Mouse (Mus musculus): Measurements from ENCODE around the gene Ppp6r3. TPM values are rescaled to one million over a fixed set of nuclear protein-coding genes. Genes with fewer than 3 reads are reported as not detected.
"Not testable (repeated sequence)": the region's sequence is repeated elsewhere in the genome, so short reads cannot be mapped to it uniquely, and the experiment has no call there.

Ppp6r3 gene
- total RNA-seq, 1 experiment = 104 TPM

DNA sequence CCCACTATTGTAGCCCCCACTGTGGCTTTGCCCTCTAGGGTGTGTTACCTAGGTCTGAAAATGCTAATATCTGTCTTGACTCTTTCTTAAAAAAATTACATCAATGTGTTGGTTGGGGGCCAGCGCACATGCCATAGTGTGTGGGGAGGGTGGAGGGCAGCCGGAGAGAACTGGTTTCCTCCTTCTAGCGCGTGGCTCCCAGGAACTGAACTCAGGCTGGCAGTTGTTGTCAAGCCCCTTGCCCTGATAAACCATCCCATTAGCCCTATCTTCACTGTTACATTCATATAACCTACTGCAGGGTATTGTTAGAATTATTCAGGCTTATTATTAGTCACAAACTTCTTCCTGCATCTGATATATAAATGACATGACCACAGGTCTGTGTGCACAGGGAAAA lies 14.4 kb upstream of the Ppp6r3 start:
- in situ Hi-C loops (cut with MboI; ENCODE audit: low sequenced_read_pairs in 2 of 2, unreplicated experiment in 2 of 2) = no loop called here
- Histone ChIP-seq H3K9ac (ENCODE audit: insufficient read depth, low read depth, low read length, poor library complexity, severe bottlenecking) (no peak overlapping the region), H3K9me3 (ENCODE audit: control insufficient read depth, insufficient read depth, low read depth, low read length) (no peaks in the 10 kb centered on the region), H3K4me3 (ENCODE audit: insufficient read depth in 1 of 2, low read depth in 1 of 2, low read length in 2 of 2, poor library complexity in 1 of 2, severe bottlenecking in 1 of 2) (no peak overlapping the region), H3K4me1 (ENCODE audit: control insufficient read depth in 2 of 2, insufficient read depth in 2 of 2, low read length in 2 of 2, poor library complexity in 1 of 2) (peaks cover 0 to 3% of the 10 kb centered on the region in 2 experiments; a peak in 1 of 4 replicates), H3K36me3 (ENCODE audit: control insufficient read depth, insufficient read depth, low read length, poor library complexity, severe bottlenecking) (peaks cover 39% of the 10 kb centered on the region; the same call in 1 of the 2 replicates), H3K27ac (ENCODE audit: insufficient read depth, low read depth, low read length, poor library complexity, severe bottlenecking) (no peak overlapping the region)
- TF ChIP-seq ZC3H11A (IDR thresholded peaks at IDR 0.05; ENCODE audit: borderline replicate concordance, low read depth, low read length) = no peak
- no peak for TF ChIP-seq MAFK (IDR thresholded peaks at IDR 0.05; ENCODE audit: insufficient read depth, low read depth, low read length)
- TF ChIP-seq ZNF384 (IDR thresholded peaks at IDR 0.05; ENCODE audit: low read depth, low read length) = no peak
- no peak for TF ChIP-seq HCFC1 (IDR thresholded peaks at IDR 0.05; ENCODE audit: borderline replicate concordance, insufficient read depth, low read length)
- TF ChIP-seq CHD2 (IDR thresholded peaks at IDR 0.05; ENCODE audit: low read depth, low read length) = no peak
- DNase-seq (ENCODE audit: low read depth, low spot score) = no peak

DNA sequence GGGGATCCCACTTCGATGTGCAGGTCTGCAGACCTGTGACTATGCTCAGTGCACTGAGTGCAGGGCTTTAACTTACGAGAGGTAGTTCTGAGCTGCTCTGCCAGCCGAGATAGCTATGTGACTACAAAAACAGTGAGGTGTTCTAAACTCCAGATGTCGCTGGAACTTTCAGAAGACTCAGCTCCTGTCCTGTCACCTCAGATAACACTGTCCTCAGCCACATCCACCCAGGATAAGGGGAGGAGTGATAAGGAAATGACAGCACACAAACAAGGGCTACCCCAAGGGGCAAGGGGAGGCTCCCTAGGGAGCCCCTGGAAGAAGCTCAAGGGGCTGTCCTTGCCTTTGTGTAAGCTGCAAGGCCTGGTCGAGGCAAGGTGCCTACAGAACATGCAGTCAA lies 14.0 kb upstream of the Ppp6r3 start:
- H3K4me1 ChIP-seq (ENCODE audit: control insufficient read depth in 2 of 2, insufficient read depth in 2 of 2, low read length in 2 of 2, poor library complexity in 1 of 2) = peaks cover 0 to 3% of the 10 kb centered on the region in 2 experiments; a peak in 1 of 4 replicates
- in situ Hi-C loops (cut with MboI; ENCODE audit: low sequenced_read_pairs in 2 of 2, unreplicated experiment in 2 of 2) = no loop called here
- no peak for TF ChIP-seq CHD2 (IDR thresholded peaks at IDR 0.05; ENCODE audit: low read depth, low read length)
- TF ChIP-seq ZNF384 (IDR thresholded peaks at IDR 0.05; ENCODE audit: low read depth, low read length) = no peak
- TF ChIP-seq MAFK (IDR thresholded peaks at IDR 0.05; ENCODE audit: insufficient read depth, low read depth, low read length) = no peak
- TF ChIP-seq HCFC1 (IDR thresholded peaks at IDR 0.05; ENCODE audit: borderline replicate concordance, insufficient read depth, low read length) = no peak
- no peak for TF ChIP-seq ZC3H11A (IDR thresholded peaks at IDR 0.05; ENCODE audit: borderline replicate concordance, low read depth, low read length)
- H3K9ac ChIP-seq (ENCODE audit: insufficient read depth, low read depth, low read length, poor library complexity, severe bottlenecking) = no peak overlapping the region
- no peak for DNase-seq (ENCODE audit: low read depth, low spot score)
- H3K9me3 ChIP-seq (ENCODE audit: control insufficient read depth, insufficient read depth, low read depth, low read length) = no peaks in the 10 kb centered on the region
- H3K27ac ChIP-seq (ENCODE audit: insufficient read depth, low read depth, low read length, poor library complexity, severe bottlenecking) = no peak overlapping the region
- H3K36me3 ChIP-seq (ENCODE audit: control insufficient read depth, insufficient read depth, low read length, poor library complexity, severe bottlenecking) = peaks cover 38% of the 10 kb centered on the region; the same call in 1 of the 2 replicates
- H3K4me3 ChIP-seq (ENCODE audit: insufficient read depth in 1 of 2, low read depth in 1 of 2, low read length in 2 of 2, poor library complexity in 1 of 2, severe bottlenecking in 1 of 2) = no peak overlapping the region

DNA sequence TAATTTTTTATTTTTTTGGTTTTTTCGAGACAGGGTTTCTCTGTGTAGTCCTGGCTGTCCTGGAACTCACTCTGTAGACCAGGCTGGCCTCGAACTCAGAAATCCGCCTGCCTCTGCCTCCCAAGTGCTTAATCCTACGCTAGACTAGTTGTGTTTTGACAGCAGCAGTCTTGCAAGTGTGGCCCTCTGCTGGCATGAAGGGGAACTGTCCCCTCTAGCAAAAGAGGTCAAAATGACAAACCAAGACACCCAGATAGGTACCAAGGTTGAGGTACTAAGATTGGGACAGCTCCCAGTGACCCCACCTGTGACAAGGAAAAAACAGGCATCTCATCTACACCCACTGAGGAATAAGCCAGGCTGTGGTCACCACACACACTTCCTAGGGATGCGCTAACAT lies 12.2 kb upstream of the Ppp6r3 start:
- H3K4me1 ChIP-seq (ENCODE audit: control insufficient read depth in 2 of 2, insufficient read depth in 2 of 2, low read length in 2 of 2, poor library complexity in 1 of 2); H3K9ac ChIP-seq (ENCODE audit: insufficient read depth, low read depth, low read length, poor library complexity, severe bottlenecking); in situ Hi-C loops (cut with MboI; ENCODE audit: low sequenced_read_pairs in 2 of 2, unreplicated experiment in 2 of 2); H3K9me3 ChIP-seq (ENCODE audit: control insufficient read depth, insufficient read depth, low read depth, low read length); DNase-seq (ENCODE audit: low read depth, low spot score); H3K27ac ChIP-seq (ENCODE audit: insufficient read depth, low read depth, low read length, poor library complexity, severe bottlenecking); H3K4me3 ChIP-seq (ENCODE audit: insufficient read depth in 1 of 2, low read depth in 1 of 2, low read length in 2 of 2, poor library complexity in 1 of 2, severe bottlenecking in 1 of 2): not testable (repeated sequence)
- H3K36me3 ChIP-seq (ENCODE audit: control insufficient read depth, insufficient read depth, low read length, poor library complexity, severe bottlenecking) = peaks cover 28% of the 10 kb centered on the region; the same call in 1 of the 2 replicates

DNA sequence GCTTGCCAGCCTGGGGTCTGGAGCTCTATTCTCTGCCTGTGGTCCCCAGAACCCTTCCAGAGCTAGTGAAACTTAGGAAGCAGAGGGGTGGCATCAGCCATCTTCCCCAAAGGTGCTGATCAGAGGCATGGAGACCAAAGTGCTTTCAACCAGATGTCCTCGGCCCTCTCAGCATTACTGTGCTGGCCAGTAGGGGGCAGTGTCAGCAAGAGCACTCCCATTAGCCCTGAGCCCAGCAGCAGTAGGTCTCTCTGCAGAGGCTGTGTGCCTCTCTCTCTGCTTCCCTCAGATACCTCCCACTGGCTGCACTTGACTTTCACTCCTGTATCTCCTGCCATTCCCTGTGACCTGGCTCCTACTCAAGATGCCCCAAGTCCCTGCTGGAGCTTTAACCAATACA lies 11.0 kb upstream of the Ppp6r3 start:
- Histone ChIP-seq H3K9ac (ENCODE audit: insufficient read depth, low read depth, low read length, poor library complexity, severe bottlenecking) (no peak overlapping the region), H3K36me3 (ENCODE audit: control insufficient read depth, insufficient read depth, low read length, poor library complexity, severe bottlenecking) (peaks cover 28% of the 10 kb centered on the region; the same call in 1 of the 2 replicates), H3K4me3 (ENCODE audit: insufficient read depth in 1 of 2, low read depth in 1 of 2, low read length in 2 of 2, poor library complexity in 1 of 2, severe bottlenecking in 1 of 2) (no peak overlapping the region), H3K4me1 (ENCODE audit: control insufficient read depth in 2 of 2, insufficient read depth in 2 of 2, low read length in 2 of 2, poor library complexity in 1 of 2) (peaks cover 0 to 3% of the 10 kb centered on the region in 2 experiments; a peak in 1 of 4 replicates), H3K27ac (ENCODE audit: insufficient read depth, low read depth, low read length, poor library complexity, severe bottlenecking) (no peak overlapping the region), H3K9me3 (ENCODE audit: control insufficient read depth, insufficient read depth, low read depth, low read length) (no peaks in the 10 kb centered on the region)
- no peak for TF ChIP-seq ZC3H11A (IDR thresholded peaks at IDR 0.05; ENCODE audit: borderline replicate concordance, low read depth, low read length)
- TF ChIP-seq CHD2 (IDR thresholded peaks at IDR 0.05; ENCODE audit: low read depth, low read length) = no peak
- TF ChIP-seq ZNF384 (IDR thresholded peaks at IDR 0.05; ENCODE audit: low read depth, low read length) = no peak
- no peak for TF ChIP-seq HCFC1 (IDR thresholded peaks at IDR 0.05; ENCODE audit: borderline replicate concordance, insufficient read depth, low read length)
- no peak for TF ChIP-seq MAFK (IDR thresholded peaks at IDR 0.05; ENCODE audit: insufficient read depth, low read depth, low read length)
- DNase-seq (ENCODE audit: low read depth, low spot score) = no peak
- in situ Hi-C loops (cut with MboI; ENCODE audit: low sequenced_read_pairs in 2 of 2, unreplicated experiment in 2 of 2) = no loop called here

DNA sequence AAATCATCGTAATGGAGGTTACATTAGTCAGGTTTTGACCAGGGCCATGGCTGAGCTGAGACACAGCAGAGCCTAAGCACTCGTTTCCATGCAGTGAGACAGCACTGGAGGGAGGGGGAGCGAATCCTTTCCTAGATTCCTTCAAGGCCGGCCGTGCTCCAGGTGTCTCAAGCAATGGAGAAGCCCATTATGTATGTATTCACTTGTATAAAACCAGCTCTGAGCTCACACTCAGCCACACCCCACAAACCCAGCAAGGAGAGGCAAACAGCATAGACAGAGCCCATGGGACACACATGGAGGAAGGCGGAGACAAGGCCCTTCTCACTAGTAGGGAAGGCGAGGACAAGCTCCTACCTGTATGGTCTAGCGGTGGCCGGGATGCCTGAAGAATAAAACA lies 10.5 kb upstream of the Ppp6r3 start:
- DNase-seq (ENCODE audit: low read depth, low spot score) = no peak

More for the DNA sequence above, 10.5 kb upstream of the Ppp6r3 start:
- H3K9ac ChIP-seq (ENCODE audit: insufficient read depth, low read depth, low read length, poor library complexity, severe bottlenecking) = no peak overlapping the region
- TF ChIP-seq CHD2 (IDR thresholded peaks at IDR 0.05; ENCODE audit: low read depth, low read length) = no peak
- TF ChIP-seq ZC3H11A (IDR thresholded peaks at IDR 0.05; ENCODE audit: borderline replicate concordance, low read depth, low read length) = no peak
- TF ChIP-seq MAFK (IDR thresholded peaks at IDR 0.05; ENCODE audit: insufficient read depth, low read depth, low read length) = no peak
- TF ChIP-seq HCFC1 (IDR thresholded peaks at IDR 0.05; ENCODE audit: borderline replicate concordance, insufficient read depth, low read length) = no peak
- no peak for TF ChIP-seq ZNF384 (IDR thresholded peaks at IDR 0.05; ENCODE audit: low read depth, low read length)
- H3K36me3 ChIP-seq (ENCODE audit: control insufficient read depth, insufficient read depth, low read length, poor library complexity, severe bottlenecking) = peaks cover 24% of the 10 kb centered on the region; the same call in 1 of the 2 replicates
- no peaks in the 10 kb centered on the region for H3K9me3 ChIP-seq (ENCODE audit: control insufficient read depth, insufficient read depth, low read depth, low read length)
- in situ Hi-C loops (cut with MboI; ENCODE audit: low sequenced_read_pairs in 2 of 2, unreplicated experiment in 2 of 2) = no loop called here
- peaks cover 0 to 3% of the 10 kb centered on the region in 2 experiments; a peak in 1 of 4 replicates for H3K4me1 ChIP-seq (ENCODE audit: control insufficient read depth in 2 of 2, insufficient read depth in 2 of 2, low read length in 2 of 2, poor library complexity in 1 of 2)
- H3K4me3 ChIP-seq (ENCODE audit: insufficient read depth in 1 of 2, low read depth in 1 of 2, low read length in 2 of 2, poor library complexity in 1 of 2, severe bottlenecking in 1 of 2) = no peak overlapping the region
- H3K27ac ChIP-seq (ENCODE audit: insufficient read depth, low read depth, low read length, poor library complexity, severe bottlenecking) = no peak overlapping the region

Measured in ES-E14 (cell line).